In the genomic region with DNA sequence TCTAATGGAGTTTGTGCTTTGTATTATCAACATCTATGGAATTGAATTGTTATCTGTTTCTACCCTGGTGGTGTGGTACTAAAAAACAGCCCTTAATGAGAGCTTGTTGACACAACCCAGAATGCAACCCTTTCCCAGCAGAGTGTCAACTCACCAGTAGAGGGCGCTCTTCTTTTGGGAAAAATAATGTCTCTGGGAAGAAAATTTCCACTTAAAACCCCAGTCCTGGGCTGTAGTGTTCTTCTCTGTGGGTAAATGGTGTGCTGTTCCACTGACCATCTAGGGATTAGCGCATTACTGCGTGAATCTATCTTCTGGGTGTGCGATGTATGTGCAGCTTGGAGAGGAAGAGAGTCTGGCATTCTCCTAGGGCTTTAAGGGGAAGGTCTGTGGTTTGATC, we compare ENCODE assay signal across 10 mouse cellular contexts.
DNase-seq lines count a peak whose midpoint lies in the region; ATAC-seq lines count a peak whose summit lies in the region.
"Had no signal": no experiment of that assay in that cellular context is flagged by ENCODE, and none has a peak within 500 bp of the region (broad histone marks: within the 10 kb centered on the region; RNA-seq: fewer than 3 reads in every experiment).

No protein-coding gene starts in this region.

- H3K27me3 ChIP-seq in midbrain, embryonic 13.5 days, result no peaks in the 10 kb centered on the region
- H3K27me3 ChIP-seq: embryonic facial prominence, embryonic 12.5 days; lung, embryonic 15.5 days had no signal

- H3K4me1 ChIP-seq in midbrain, embryonic 13.5 days (replicated peaks), result no peaks in the 10 kb centered on the region
- H3K4me1 ChIP-seq: lung, embryonic 15.5 days had no signal

- no peaks in the 10 kb centered on the region for H3K9me3 ChIP-seq in midbrain, embryonic 13.5 days
- H3K9me3 ChIP-seq: embryonic facial prominence, embryonic 12.5 days; lung, embryonic 15.5 days had no signal

- H3K4me3 ChIP-seq in midbrain, embryonic 13.5 days (replicated peaks), result no peak overlapping the region
- H3K4me3 ChIP-seq: embryonic facial prominence, embryonic 12.5 days; lung, embryonic 15.5 days had no signal

- WGBS in midbrain, embryonic 13.5 days, result 38% methylated on average over 4 of the region's 4 CpGs

- H3K9ac ChIP-seq in midbrain, embryonic 13.5 days (replicated peaks), result no peak overlapping the region
- H3K9ac ChIP-seq: embryonic facial prominence, embryonic 12.5 days; lung, embryonic 15.5 days had no signal

- DNase-seq in left cerebral cortex, adult 11 months (ENCODE audit: low spot score), result peak; percentile 62
- DNase-seq in left cerebral cortex, adult 8-10 months (ENCODE audit: low spot score in 2 of 2), result no peak
- peak; percentile 76 for DNase-seq in ZHBTc4 (ENCODE audit: low read depth, low spot score)
- DNase-seq in embryo, embryonic 10.5 days (ENCODE audit: low spot score), result peak; percentile 87
- DNase-seq in heart, postnatal 4 days, result peak; percentile 44
- DNase-seq in layer of hippocampus, postnatal 25 days (ENCODE audit: extremely low spot score in 1 of 2, low spot score in 1 of 2), result peak; percentile 42 to 63
- no peak for DNase-seq in T-cell, adult 2 months (ENCODE audit: low spot score)

- H3K4me2 ChIP-seq in midbrain, embryonic 13.5 days (replicated peaks), result no peak overlapping the region
- H3K4me2 ChIP-seq: embryonic facial prominence, embryonic 12.5 days; lung, embryonic 15.5 days had no signal

- ATAC-seq in midbrain, embryonic 13.5 days, result peak; percentile 50

- H3K27ac ChIP-seq in midbrain, embryonic 13.5 days, result no peak overlapping the region
- H3K27ac ChIP-seq: embryonic facial prominence, embryonic 12.5 days; lung, embryonic 15.5 days had no signal

- H3K36me3 ChIP-seq in midbrain, embryonic 13.5 days, result no peaks in the 10 kb centered on the region
- H3K36me3 ChIP-seq: embryonic facial prominence, embryonic 12.5 days; lung, embryonic 15.5 days had no signal

Comparison
In these comparisons a context has a peak if more than half of its experiments do, and no peak if none do; other contexts are left out.
1. DNase-seq: peak in left cerebral cortex, adult 11 months (single experiment), ZHBTc4 (single experiment), embryo, embryonic 10.5 days (single experiment), heart, postnatal 4 days (single experiment) and layer of hippocampus, postnatal 25 days (2 of 2); none in left cerebral cortex, adult 8-10 months (0 of 2) and T-cell, adult 2 months (single experiment).